Mouse (Mus musculus): ENCODE results near the gene Trrap. TPM values are rescaled to one million over a fixed set of nuclear protein-coding genes. Genes with fewer than 3 reads are reported as not detected.

Gene Trrap
- polyA plus RNA-seq, 1 experiment = 103 TPM

- no peak for DNase-seq (ENCODE audit: low read depth)
These were observed 104.2 kb downstream of the Trrap start for GRCm38 (mm10) chr5:144871775-144872174.

- no peak for DNase-seq (ENCODE audit: low read depth)
These were observed 104.8 kb downstream of the Trrap start for GRCm38 (mm10) chr5:144872326-144872725.

GRCm38 (mm10) chr5:144872867-144873266, 105.3 kb downstream of the Trrap start:
- DNase-seq (ENCODE audit: low read depth) = no peak

- no peak for DNase-seq (ENCODE audit: low read depth)
These were observed 107.7 kb downstream of the Trrap start for GRCm38 (mm10) chr5:144875227-144875626.

- no peak for DNase-seq (ENCODE audit: low read depth)
These were observed 108.4 kb downstream of the Trrap start for GRCm38 (mm10) chr5:144875892-144876291.

GRCm38 (mm10) chr5:144877021-144877420, 109.5 kb downstream of the Trrap start:
- no peak for DNase-seq (ENCODE audit: low read depth)

GRCm38 (mm10) chr5:144881670-144882399, 114.3 kb downstream of the Trrap start:
- no peak for DNase-seq (ENCODE audit: low read depth)

- no peak for DNase-seq (ENCODE audit: low read depth)
These were observed 117.2 kb downstream of the Trrap start for GRCm38 (mm10) chr5:144884629-144885217.

- DNase-seq (ENCODE audit: low read depth) = no peak
These were observed 118.6 kb downstream of the Trrap start for GRCm38 (mm10) chr5:144885968-144886650.

- DNase-seq (ENCODE audit: low read depth) = no peak
These were observed 123.7 kb downstream of the Trrap start for GRCm38 (mm10) chr5:144891276-144891675.

- no peak for DNase-seq (ENCODE audit: low read depth)
These were observed 130.3 kb downstream of the Trrap start for GRCm38 (mm10) chr5:144897881-144898280.

- DNase-seq (ENCODE audit: low read depth) = no peak
These were observed 131.0 kb downstream of the Trrap start for GRCm38 (mm10) chr5:144898448-144899052.

GRCm38 (mm10) chr5:144901035-144901434, 133.5 kb downstream of the Trrap start:
- DNase-seq (ENCODE audit: low read depth) = no peak

- no peak for DNase-seq (ENCODE audit: low read depth)
These were observed 134.3 kb downstream of the Trrap start for GRCm38 (mm10) chr5:144901791-144902190.

GRCm38 (mm10) chr5:144904356-144905134, 137.0 kb downstream of the Trrap start:
- no peak for DNase-seq (ENCODE audit: low read depth)

GRCm38 (mm10) chr5:144907591-144907990, 140.1 kb downstream of the Trrap start:
- no peak for DNase-seq (ENCODE audit: low read depth)

Other genes with a start within 250 kb of the Trrap start
- 11.2 and 22.5 TPM in 2 replicates for gene Nptx2, start 221.8 kb upstream of the Trrap start, polyA plus RNA-seq (2012; rRNA removed)
- gene Tmem130, start 5.9 kb upstream of the Trrap start, polyA plus RNA-seq (2012; rRNA removed) = 0.08 TPM in 2 replicates
- gene Smurf1, start 198.1 kb downstream of the Trrap start, polyA plus RNA-seq (2012; rRNA removed) = 29.6 and 29.8 TPM in 2 replicates